ENCODE assay signal across 8 mouse cellular contexts in genomic region chr17:56289371-56290331, GRCm38 (mm10). TPM values are rescaled to one million over a fixed set of nuclear protein-coding genes. Genes with fewer than 3 reads are reported as not detected.
DNase-seq lines count a peak whose midpoint lies in the region; ATAC-seq and TF ChIP-seq lines count a peak whose summit lies in the region.

No protein-coding gene starts in this region.

- peak overlapping the region; percentile 26 for H3K4me3 ChIP-seq in forebrain, embryonic 16.5 days (replicated peaks; ENCODE audit: low read length)
- peak overlapping the region; percentile 61 for H3K4me3 ChIP-seq in liver, postnatal 0 days (ENCODE audit: low read depth, low read length)
- peak overlapping the region; percentile 37 for H3K4me3 ChIP-seq in neural tube, embryonic 12.5 days

- no peaks in the 10 kb centered on the region for H3K27me3 ChIP-seq in forebrain, embryonic 16.5 days (replicated peaks; ENCODE audit: control insufficient read depth, insufficient read depth, low read length)
- H3K27me3 ChIP-seq in liver, postnatal 0 days (ENCODE audit: insufficient read depth, low read length): no peaks in the 10 kb centered on the region
- H3K27me3 ChIP-seq in neural tube, embryonic 12.5 days (replicated peaks): no peaks in the 10 kb centered on the region

- TF ChIP-seq CTCF in liver, postnatal 0 days (IDR thresholded peaks at IDR 0.05; ENCODE audit: low read depth): no peak

- ATAC-seq in forebrain, embryonic 16.5 days: no peak
- ATAC-seq in liver, postnatal 0 days: peak; percentile 37
- ATAC-seq in neural tube, embryonic 12.5 days (ENCODE audit: low FRiP score, low read depth): no peak

- TF ChIP-seq EP300 in liver, postnatal 0 days (IDR thresholded peaks at IDR 0.05; ENCODE audit: low read depth): no peak

- 5% methylated on average over 23 of the region's 23 CpGs for WGBS in forebrain, embryonic 16.5 days
- WGBS in liver, postnatal 0 days (ENCODE audit: insufficient replicate concordance): 2% methylated on average over 23 of the region's 23 CpGs
- WGBS in neural tube, embryonic 12.5 days: 3% methylated on average over 23 of the region's 23 CpGs

- DNase-seq in ES-CJ7 (ENCODE audit: low read depth, low spot score): peak; percentile 88
- DNase-seq in adipocyte (ENCODE audit: low spot score): peak; percentile 51
- peak; percentile 66 for DNase-seq in hindlimb bud, embryonic 11.5 days (ENCODE audit: extremely low spot score, low read depth, low spot score)
- peak; percentile 56 for DNase-seq in liver, postnatal 0 days
- DNase-seq in right cerebral cortex, adult 2 months (ENCODE audit: low spot score in 2 of 2): no peak
- DNase-seq in right cerebral cortex, postnatal 10 days (ENCODE audit: low spot score in 2 of 2): no peak

- H3K27ac ChIP-seq in forebrain, embryonic 16.5 days (ENCODE audit: low read length): peak overlapping the region; percentile 26; the same call in 1 of the 2 replicates
- H3K27ac ChIP-seq in liver, postnatal 0 days (ENCODE audit: low read depth): peak overlapping the region; percentile 93
- peak overlapping the region; percentile 37; the same call in 1 of the 2 replicates for H3K27ac ChIP-seq in neural tube, embryonic 12.5 days

- H3K4me1 ChIP-seq in forebrain, embryonic 16.5 days (replicated peaks; ENCODE audit: control insufficient read depth, insufficient read depth, low read length): peaks cover 11% of the 10 kb centered on the region
- peaks cover 52% of the 10 kb centered on the region for H3K4me1 ChIP-seq in liver, postnatal 0 days (ENCODE audit: insufficient read depth)
- peaks cover 36% of the 10 kb centered on the region for H3K4me1 ChIP-seq in neural tube, embryonic 12.5 days

- H3K9ac ChIP-seq in forebrain, embryonic 16.5 days (replicated peaks; ENCODE audit: low read depth, low read length): peak overlapping the region; percentile 33; the same call in 1 of the 2 replicates
- peak overlapping the region; percentile 47 for H3K9ac ChIP-seq in liver, postnatal 0 days (replicated peaks)
- H3K9ac ChIP-seq in neural tube, embryonic 12.5 days: peak overlapping the region; percentile 42; the same call in 1 of the 2 replicates

- H3K36me3 ChIP-seq in forebrain, embryonic 16.5 days (ENCODE audit: control insufficient read depth, insufficient read depth): no peaks in the 10 kb centered on the region
- H3K36me3 ChIP-seq in liver, postnatal 0 days (replicated peaks; ENCODE audit: insufficient read depth, low read length): peaks cover 20% of the 10 kb centered on the region
- H3K36me3 ChIP-seq in neural tube, embryonic 12.5 days: peaks cover 5% of the 10 kb centered on the region; the same call in 1 of the 2 replicates

- H3K9me3 ChIP-seq in forebrain, embryonic 16.5 days (ENCODE audit: control insufficient read depth, low read length): no peaks in the 10 kb centered on the region
- no peaks in the 10 kb centered on the region for H3K9me3 ChIP-seq in liver, postnatal 0 days (ENCODE audit: low read length)
- no peaks in the 10 kb centered on the region for H3K9me3 ChIP-seq in neural tube, embryonic 12.5 days

- peak overlapping the region; percentile 20 for H3K4me2 ChIP-seq in forebrain, embryonic 16.5 days (ENCODE audit: low read length)
- peak overlapping the region; percentile 86 for H3K4me2 ChIP-seq in liver, postnatal 0 days (ENCODE audit: low read depth, low read length)
- peak overlapping the region; percentile 59 for H3K4me2 ChIP-seq in neural tube, embryonic 12.5 days (replicated peaks)

RNA-seq across cellular contexts. Expression of gene Plin3, which starts 3.0 kb away (rescaled TPM):
- polyA plus RNA-seq in forebrain, embryonic 16.5 days (2015; fragmentation: Nextera tagmentation; extraction: Ambion mirVana): 9.3 and 12.6 TPM in 2 replicates
- 25.8 and 26.8 TPM in 2 replicates for polyA plus RNA-seq in liver, postnatal 0 days (2015; fragmentation: Nextera tagmentation; extraction: Ambion mirVana)
- polyA plus RNA-seq in neural tube, embryonic 12.5 days (2016; fragmentation: Nextera tagmentation; extraction: Ambion mirVana): 29.0 and 31.7 TPM in 2 replicates

RNA-seq across cellular contexts. Expression of gene Arrdc5, which starts 10.4 kb away (rescaled TPM):
- polyA plus RNA-seq in forebrain, embryonic 16.5 days (2015; fragmentation: Nextera tagmentation; extraction: Ambion mirVana): not detected in 2 replicates
- not detected in 2 replicates for polyA plus RNA-seq in liver, postnatal 0 days (2015; fragmentation: Nextera tagmentation; extraction: Ambion mirVana)
- not detected in 2 replicates for polyA plus RNA-seq in neural tube, embryonic 12.5 days (2016; fragmentation: Nextera tagmentation; extraction: Ambion mirVana)

RNA-seq across cellular contexts. Expression of gene Ticam1, which starts 13.1 kb away (rescaled TPM):
- polyA plus RNA-seq in forebrain, embryonic 16.5 days (2015; fragmentation: Nextera tagmentation; extraction: Ambion mirVana): 1.6 and 1.9 TPM in 2 replicates
- polyA plus RNA-seq in liver, postnatal 0 days (2015; fragmentation: Nextera tagmentation; extraction: Ambion mirVana): 2.6 and 3.1 TPM in 2 replicates
- 1.5 and 2.0 TPM in 2 replicates for polyA plus RNA-seq in neural tube, embryonic 12.5 days (2016; fragmentation: Nextera tagmentation; extraction: Ambion mirVana)

RNA-seq across cellular contexts. Expression of gene Uhrf1, which starts 13.5 kb away (rescaled TPM):
- 48.1 and 52.2 TPM in 2 replicates for polyA plus RNA-seq in forebrain, embryonic 16.5 days (2015; fragmentation: Nextera tagmentation; extraction: Ambion mirVana)
- polyA plus RNA-seq in liver, postnatal 0 days (2015; fragmentation: Nextera tagmentation; extraction: Ambion mirVana): 37.8 and 43.5 TPM in 2 replicates
- polyA plus RNA-seq in neural tube, embryonic 12.5 days (2016; fragmentation: Nextera tagmentation; extraction: Ambion mirVana): 94.7 and 95.2 TPM in 2 replicates

RNA-seq across cellular contexts. Expression of gene Fem1a, which starts 33.0 kb away (rescaled TPM):
- polyA plus RNA-seq in forebrain, embryonic 16.5 days (2015; fragmentation: Nextera tagmentation; extraction: Ambion mirVana): 23.4 and 24.5 TPM in 2 replicates
- 5.1 and 5.2 TPM in 2 replicates for polyA plus RNA-seq in liver, postnatal 0 days (2015; fragmentation: Nextera tagmentation; extraction: Ambion mirVana)
- 19.9 and 20.6 TPM in 2 replicates for polyA plus RNA-seq in neural tube, embryonic 12.5 days (2016; fragmentation: Nextera tagmentation; extraction: Ambion mirVana)

Comparison
In these comparisons a context has a peak if more than half of its experiments do, and no peak if none do; other contexts are left out.
1. DNase-seq: peak in ES-CJ7 (single experiment), adipocyte (single experiment), hindlimb bud, embryonic 11.5 days (single experiment) and liver, postnatal 0 days (single experiment); none in right cerebral cortex, adult 2 months (0 of 2) and right cerebral cortex, postnatal 10 days (0 of 2).
2. H3K27ac ChIP-seq: peak in every context shown above with its lines; median percentile 93 in liver, postnatal 0 days; 37 in neural tube, embryonic 12.5 days; 26 in forebrain, embryonic 16.5 days.
3. H3K4me2 ChIP-seq: peak in every context shown above with its lines; median percentile 86 in liver, postnatal 0 days; 59 in neural tube, embryonic 12.5 days; 20 in forebrain, embryonic 16.5 days.
4. Peak in every context shown above with its lines, with median percentiles within 50 percentile points of each other: H3K4me3 ChIP-seq and H3K9ac ChIP-seq.